Mouse (Mus musculus): Measurements from ENCODE around the gene Mrpl10.
A peak's percentile ranks its signal among the peaks of the same experiment; 100 is the strongest.

Gene Mrpl10

DNA sequence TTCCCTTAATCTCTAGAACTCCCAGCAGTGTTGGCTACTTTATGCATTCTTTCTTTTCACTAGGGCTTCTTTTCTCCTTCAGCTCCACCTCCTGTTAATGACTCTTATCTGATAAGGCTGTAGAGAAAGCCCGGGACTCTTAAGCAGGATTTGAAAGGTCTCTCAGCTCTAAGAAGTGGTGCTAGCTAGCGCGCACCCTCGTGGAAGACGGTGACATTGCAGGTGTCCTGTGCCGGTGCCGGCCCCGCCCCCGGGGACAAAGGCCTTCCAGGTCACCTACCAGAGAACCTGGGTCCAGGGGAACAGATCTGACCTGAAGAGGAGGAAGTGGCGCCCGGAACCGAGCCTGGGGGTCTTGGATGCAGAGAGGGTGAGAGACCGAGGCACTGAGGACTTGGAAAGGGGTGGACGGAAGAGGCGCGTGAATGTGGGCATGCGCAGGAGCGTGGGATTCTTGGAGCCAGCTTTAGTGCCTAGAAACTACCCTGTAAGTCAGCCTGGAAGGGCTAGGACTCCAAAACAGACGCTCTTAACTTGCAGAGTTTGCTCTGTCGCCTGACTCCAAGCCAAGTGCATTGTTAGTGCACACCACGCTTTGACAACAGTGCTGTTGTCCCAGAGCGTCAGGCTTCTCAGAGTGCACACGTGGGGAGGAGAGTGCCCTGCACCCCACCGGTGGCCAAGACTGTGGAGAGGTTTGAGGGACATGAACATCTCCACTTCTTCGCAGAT is 11.5 kb upstream of the Mrpl10 start, which contains the start of gene Scrn2:
Gene Scrn2 (plus strand): TSS at position 253 of the 732 bp plus-strand sequence.
- peak; percentile 71 to 77 for DNase-seq (ENCODE audit: low spot score in 2 of 2)

DNA sequence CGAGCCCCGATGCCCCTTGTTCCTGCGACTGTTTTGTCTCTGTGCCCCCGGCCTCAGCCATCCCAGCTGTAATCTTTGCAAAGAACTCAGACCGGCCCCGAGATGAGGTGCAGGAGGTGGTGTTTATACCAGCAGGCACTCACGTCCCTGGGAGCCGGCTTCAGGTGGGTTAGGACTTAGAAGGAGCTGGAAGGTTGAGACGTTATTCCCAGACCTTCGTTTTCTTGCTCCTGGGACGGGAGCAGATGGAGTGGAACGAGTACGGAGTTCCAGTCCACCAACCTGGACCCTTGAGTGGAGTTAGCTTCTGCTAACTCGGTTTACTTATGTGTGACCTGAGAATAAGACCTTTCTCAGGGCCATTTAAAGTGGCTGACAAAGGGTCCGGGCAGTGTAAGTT is 10.9 kb upstream of the Mrpl10 start:
- DNase-seq (ENCODE audit: low spot score in 2 of 2) = no peak

DNA sequence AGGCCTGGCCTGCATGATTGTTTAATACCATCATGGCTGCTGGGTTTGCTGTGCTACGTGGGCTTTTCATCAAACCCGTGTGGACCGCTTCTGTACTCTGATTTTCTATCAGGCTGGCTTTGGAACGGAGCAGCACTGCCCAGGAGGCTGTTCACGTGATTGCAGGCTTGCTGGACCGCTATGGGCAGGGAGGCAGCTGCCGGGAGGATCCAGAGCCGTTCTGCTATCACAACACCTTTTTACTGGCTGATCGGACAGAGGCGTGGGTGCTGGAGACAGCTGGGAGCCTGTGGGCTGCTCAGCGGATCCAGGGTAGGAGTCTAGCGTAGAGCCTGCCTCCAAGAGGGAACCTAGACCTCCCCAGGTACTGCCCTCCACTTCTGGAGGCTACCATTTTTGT is 9.4 kb upstream of the Mrpl10 start:
- no peak for DNase-seq (ENCODE audit: low spot score in 2 of 2)

DNA sequence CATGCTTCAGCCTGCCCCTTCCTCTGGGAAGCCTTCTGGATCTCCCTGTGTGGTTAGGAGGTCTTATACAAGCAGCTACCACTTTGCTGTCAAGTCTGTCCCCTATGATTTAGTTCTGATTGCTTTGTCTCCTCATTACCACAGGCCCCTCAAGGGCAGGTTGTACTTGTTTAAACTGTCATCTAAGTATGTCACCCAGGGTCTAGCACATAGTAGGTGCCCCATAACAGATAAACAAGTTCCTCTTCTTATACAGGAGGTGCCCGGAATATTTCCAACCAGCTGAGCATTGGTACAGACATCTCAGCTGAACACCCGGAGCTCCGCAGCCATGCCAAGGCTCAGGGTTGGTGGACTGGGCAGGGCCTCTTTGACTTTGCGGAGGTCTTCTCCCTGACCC is 8.9 kb upstream of the Mrpl10 start:
- DNase-seq (ENCODE audit: low spot score in 2 of 2) = no peak

DNA sequence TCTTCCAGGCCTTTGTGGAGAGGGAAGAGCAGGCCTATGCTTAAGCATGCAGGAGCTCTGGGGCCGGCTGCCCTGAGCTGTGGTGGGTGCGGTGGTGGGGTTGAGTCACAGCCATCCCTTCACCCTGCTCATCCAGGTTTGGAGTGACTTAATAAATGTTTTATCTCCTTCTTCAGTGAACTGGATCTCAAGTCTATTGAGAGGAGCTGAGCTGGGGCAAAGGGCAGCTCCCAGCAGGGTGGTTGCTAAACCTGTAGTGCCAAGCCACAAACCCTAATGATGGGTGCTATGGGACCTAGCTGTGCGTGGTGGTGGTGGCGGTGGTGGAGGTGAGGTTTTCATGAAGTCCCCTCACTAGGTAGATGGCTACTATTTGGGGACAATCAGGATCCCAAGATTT is 7.6 kb upstream of the Mrpl10 start:
- DNase-seq (ENCODE audit: low spot score in 2 of 2) = no peak

DNA sequence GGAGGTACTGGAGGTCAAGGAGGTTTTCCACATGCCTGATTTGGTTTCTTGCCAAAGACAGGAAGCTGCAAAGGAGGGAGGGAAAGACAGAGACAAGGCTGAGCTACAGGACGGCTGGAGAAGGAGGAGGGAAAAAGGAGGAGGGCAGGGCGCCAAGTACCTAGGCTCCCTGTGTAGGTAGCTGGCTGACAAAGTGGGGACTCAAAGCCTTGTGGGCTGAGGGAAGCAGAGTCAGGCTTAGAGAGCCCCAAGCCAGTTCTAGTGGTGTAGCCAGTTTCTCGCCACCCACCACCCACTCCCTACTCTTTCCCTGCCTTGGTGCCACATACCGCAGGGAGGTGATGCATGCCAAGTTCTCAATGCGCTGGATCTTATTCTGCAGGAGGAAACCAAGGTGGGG is 5.2 kb upstream of the Mrpl10 start:
- no peak for DNase-seq (ENCODE audit: low spot score in 2 of 2)

DNA sequence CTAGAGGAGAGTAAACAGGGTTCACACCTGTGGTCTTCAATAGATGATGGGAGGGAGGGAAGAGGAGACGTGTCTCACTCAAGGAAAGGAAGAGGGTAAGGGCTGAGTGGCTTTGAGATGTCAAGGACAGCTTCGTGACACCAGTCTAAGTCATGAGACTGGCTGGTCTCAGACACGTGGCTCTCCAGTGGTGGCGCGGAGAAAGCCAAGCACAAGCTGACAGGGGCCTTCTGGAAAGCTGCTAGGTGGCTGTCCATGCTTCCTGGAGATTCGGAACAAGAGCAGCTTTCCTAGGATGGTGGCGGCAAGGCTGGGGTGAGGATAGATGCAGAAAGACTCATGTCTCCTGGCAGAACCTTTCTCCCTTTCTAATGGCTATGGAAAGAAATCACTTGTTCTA is 2.5 kb upstream of the Mrpl10 start:
- DNase-seq (ENCODE audit: low spot score in 2 of 2) = no peak

DNA sequence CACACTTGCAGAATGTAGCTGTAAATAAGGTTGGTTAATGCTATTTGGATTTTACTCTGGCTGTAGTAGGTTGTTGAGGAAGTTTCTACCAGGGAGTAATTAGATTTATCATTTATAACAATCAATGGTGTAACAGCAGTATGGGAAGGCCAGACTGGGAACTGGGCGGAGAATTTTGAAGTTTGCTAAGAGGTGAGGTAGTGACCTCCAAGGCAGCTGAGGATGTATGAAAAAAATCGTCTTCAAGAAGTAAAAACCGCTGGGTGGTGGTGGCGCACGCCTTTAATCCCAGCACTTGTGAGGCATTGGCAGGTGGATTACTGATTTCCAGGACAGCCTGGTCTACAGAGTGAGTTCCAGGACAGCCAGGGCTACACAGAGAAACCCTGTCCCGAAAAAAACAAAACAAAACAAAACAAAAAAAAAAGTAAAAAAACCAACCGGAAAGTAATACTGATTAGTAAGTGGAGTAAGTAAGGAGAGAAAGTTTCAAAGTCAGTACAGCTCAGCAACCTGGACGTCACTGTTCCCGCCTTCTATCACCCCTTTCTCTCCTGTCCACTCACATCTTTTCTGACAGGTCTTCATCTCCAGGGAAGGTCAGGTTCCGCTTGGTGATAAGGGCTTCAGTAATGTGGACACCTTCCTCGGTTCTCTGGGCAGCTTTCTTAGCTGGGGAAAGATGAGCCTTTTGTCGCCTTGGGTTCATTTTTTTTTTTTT is 899 bp upstream of the Mrpl10 start:
- no peak for DNase-seq (ENCODE audit: low spot score in 2 of 2)

DNA sequence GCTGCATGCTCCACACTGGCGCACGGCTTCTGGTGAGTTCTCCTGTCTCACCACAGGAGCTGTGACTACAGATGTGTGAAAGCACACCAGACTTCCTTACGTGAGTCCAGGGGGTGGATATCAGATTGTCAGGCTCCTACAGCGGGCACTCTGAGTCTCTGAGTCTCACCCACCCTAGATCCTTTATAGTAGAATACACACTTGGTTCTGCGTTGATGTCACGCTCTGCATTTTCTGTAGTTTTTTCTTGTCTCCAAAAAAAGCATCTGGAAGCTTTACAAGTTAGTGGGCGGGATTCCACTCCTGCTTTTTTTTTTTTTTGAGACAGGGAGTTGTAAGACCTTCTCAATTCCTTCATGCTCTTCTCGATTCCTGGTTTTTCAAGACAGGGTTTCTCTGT is 3.5 kb downstream of the Mrpl10 start:
- DNase-seq (ENCODE audit: low spot score in 2 of 2) = no peak

DNA sequence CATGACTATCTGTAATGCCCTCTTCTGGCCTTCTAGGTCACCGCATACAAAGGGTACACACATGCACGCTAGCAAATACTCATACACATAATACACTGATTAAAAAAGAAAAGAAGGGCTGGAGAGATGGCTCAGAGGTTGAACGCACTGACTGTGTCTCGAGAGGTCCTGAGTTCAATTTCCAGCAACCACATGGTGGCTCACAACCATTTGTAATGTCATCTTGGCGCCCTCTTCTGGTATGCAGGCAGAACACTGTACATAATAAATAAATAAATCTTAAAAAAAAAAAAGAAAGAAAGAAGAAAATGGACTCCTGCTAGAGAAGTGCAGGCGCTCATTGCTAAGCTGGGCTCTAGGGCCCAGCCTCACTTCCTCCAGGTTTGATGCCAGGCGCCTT is 4.5 kb downstream of the Mrpl10 start:
- no peak for DNase-seq (ENCODE audit: low spot score in 2 of 2)

DNA sequence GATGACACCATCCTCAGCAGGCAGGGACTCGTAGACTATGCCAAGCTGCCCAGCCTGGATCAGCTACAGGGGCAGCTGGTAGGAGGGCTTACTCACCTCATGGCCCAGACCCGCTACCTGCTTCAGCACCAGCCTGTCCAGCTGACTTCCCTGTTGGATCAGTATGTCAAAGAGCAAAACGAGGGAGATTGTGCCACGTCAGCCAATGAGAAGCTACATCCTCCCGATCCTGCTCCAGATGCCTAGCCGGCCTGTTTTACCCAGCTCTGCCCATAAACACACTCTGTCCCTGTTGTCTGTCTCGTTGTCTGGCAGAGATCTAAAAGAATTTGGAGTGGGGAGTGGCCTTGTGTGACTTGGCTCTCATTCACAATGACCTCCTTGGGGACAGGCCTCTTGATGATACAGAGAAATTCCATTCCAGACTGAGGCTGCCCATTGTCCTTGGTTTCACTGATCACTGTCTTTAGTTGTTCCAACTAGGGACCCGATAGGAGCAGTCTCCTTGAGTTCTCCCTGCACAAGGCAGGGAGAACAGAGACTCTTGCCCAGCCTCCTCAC is 6.8 kb downstream of the Mrpl10 start:
- DNase-seq (ENCODE audit: low spot score in 2 of 2) = no peak

DNA sequence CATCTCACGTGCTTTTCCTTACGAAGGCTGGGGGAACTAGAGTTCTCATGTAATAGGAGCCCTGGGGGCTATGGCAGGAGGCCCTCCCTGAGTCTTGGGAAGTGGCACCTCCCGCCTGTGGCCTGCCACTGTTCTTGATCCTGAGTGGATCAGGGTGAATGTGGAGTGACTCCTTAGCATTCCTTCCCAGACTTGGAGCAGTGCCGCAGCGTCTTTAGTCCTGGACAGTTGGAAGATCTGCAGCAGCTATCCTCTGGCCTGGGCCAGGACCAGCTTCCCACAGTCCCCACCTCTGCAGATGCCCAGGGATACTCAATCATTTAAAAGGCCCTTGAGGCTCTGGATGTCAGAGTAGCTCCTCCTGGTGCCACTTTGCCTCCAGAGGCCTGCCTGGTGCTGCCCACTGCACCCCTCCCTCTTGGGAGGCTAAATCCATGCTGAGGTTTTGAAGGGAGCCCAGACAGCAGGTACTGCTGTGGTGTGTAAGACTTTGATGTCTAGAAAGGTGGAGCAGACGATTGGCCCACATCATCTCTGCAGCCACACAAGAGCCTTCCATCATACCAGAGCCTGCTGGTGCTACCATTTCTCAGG is 8.2 kb downstream of the Mrpl10 start:
- DNase-seq (ENCODE audit: low spot score in 2 of 2) = no peak

DNA sequence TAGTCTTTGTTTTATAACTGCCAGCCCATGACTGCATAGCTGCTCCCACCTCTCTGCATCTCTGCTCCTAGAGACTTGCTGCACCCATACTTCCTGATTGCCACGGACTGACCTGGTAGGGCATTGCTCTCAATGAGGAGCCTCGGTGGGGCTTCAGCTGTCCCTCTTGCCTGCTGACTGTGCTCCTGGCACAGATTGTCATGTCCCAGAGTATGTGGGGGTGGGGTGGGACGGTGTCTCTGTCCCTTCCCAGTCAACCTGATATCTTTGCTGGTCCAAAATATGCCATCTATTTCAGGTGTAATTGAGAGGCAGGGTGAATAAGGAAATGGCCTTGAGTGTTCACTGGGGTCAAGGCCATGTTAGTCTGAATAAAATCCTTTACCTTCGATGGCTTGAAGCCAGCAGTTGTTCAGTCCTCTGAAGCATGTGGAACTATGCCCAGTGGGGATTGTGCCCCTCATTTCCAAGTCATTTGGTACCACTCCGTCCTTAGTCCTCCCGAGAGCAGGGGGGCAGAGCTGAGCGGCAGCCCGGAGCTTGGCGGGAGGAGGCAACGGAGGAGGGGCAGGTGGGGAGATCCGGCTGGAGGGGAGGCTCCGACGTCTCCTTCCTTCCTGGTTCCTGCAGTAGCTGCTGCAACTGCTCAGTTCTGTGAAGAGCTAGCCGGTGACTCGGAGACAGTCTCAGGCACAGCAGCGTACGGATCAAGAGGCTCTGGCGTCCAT is 9.0 kb downstream of the Mrpl10 start, which contains the start of gene Osbpl7:
Gene Osbpl7 (plus strand): TSS at position 413 of the 728 bp plus-strand sequence.
- peak; percentile 75 to 80 for DNase-seq (ENCODE audit: low spot score in 2 of 2)

DNA sequence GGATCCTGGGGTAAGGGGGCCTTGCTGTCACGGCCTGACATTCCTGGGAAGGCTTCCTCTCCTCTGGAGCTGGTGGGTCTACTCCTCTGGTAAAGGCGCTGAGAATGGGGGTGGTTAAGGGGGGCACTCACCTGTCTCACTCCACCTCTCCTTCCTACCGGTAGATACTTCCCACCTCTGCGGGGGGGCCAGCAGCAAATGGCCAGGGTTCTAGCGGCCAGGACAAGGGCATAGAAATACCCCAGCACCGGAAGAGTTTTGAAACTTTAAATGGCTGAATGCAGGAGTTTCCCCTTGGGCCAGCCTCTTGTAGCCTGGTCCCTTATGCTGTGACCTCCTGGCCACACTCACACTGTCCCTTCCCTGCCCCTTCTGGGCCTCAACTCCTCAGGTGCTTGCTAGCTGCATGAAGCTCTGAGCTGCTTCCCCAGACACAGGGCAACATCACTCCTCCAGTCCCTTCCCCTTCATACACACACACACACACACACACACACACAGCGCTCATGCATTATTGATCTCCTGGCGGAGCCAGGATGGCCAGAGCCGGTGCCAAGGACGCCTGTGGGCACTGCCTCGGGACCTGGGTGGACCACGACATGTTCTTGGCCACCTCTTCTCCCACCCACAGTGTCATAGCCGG is 9.7 kb downstream of the Mrpl10 start:
- DNase-seq (ENCODE audit: low spot score in 2 of 2) = no peak

DNA sequence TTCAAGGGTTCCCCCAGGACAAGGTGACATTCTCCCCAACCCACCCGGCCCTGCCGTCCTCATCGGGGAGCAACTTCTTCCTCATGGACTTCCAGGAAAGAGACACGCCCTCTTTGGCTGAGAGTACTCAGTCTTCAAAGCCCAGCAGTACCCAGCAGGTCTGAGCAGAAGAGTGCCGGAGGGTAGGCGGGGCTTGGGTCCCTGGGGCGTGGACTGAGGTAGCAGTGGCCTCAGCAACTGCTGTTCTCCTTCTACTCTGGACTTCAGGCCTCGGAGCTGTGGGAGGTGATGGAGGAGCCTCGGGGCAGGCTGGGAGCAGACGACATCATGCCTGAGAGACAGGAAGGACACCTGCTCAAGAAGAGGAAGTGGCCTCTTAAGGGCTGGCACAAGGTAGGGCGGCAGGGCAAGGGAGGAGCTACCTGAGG is 10.9 kb downstream of the Mrpl10 start:
- DNase-seq (ENCODE audit: low spot score in 2 of 2) = peak; percentile 18 to 25

DNA sequence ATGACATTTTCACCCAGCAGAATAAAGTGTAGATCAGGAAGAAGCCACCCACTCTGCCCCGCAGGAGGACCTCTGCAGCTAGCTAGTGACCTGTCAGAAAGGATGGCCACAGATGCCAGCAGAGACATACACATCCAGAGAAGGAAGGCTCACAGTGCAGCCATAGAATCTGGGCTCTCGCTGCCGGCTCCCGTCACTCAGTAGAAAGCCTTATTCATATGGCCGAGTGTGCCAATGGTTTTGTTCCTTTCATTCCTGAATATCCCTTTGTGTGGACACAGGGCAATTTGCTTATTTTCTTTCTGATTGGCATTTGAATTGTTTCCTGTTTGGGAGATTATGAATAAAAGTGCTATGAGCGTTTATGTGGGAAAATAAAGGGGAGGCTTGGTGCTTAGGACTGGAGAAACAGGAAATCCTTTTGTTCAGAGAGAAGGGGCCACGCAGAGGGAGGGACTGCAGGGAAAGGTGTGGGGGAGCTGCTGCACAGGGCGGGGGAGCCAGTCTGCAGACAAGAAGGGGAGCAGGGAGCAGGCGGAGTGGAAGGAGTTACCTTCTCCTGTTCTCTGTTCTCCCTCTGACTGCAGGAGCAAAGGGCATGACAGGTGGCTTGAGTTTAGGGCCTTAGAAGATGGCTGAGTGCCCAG is 22.0 kb downstream of the Mrpl10 start:
- DNase-seq (ENCODE audit: low spot score in 2 of 2) = no peak

DNA sequence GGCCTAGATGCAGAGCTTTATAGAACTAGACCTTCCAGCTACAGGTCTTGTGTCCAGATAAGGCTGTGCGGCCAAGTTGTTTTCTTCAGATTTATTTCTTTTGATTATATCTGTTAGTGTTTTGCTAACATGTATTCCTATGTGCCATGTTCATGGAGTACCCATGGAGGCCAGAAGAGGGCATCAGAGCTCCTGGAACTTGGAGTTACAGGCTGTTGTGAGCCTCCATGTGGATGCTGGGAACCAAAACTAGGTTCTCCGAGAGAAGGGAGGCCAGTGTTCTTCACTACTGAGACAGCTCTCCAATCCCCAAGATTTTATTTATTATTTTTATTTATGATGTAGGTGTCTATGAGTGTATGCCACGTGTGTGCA is 22.5 kb downstream of the Mrpl10 start:
- DNase-seq (ENCODE audit: low spot score in 2 of 2) = no peak

DNA sequence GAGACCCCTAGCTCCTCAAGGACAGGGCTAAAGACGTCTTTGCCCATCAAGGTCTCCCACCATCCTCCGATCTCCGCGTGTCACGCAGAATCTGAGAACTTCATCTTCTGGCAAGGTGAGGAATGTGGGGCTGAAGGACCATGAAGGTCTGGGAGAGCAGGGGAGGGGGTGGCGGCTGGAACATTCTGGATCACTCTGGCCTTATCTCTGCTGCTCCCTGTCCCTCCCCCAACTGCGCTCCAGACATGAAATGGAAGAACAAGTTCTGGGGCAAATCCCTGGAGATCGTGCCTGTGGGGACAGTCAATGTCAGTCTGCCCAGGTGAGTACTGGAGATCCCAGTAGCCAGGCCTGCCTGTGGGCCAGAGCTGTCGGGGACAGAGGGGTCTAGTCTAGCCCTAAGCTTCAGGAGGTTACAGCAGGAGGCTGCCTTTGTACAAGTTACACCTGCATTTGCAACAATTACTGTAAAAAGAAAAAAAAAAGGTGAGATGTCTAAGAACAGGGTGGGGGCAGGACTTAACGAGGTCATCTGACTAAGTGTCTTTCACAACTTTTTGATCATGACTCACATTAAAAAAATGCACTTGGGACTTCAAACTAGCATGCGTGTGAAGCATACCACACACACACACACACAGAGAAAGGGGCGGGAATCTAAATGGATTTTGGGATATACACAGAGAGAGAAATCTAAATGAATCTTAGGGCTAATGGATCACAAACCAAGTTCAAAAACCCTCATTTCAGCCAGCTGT is 24.4 kb downstream of the Mrpl10 start:
- no peak for DNase-seq (ENCODE audit: low spot score in 2 of 2)

DNA sequence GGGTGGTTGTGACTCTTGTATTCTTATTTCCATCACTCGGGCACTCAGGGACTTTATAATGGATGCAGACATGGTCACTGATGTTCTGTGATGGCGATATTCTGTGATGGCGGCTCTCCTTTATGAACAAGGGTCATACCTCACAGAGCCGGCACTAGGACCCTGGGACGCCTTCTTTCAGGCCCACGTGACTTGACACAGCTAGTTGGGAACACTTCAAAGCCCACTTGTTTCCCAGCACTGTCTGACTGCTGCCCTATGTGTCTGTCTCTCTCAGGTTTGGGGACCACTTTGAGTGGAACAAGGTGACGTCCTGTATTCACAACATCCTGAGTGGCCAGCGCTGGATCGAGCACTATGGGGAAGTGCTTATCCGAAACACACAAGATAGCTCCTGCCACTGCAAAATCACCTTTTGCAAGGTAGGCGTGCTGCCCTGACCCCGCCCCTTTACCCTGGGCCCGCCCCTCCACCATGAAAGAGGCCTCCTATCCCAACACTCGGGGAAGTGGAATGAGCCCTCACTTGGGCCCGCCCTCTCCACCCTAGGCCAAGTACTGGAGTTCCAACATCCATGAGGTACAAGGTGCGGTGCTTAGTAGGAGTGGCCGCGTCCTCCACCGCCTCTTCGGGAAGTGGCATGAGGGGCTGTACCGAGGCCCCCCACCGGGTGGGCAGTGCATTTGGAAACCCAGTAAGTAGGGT is 25.4 kb downstream of the Mrpl10 start:
- DNase-seq (ENCODE audit: low spot score in 2 of 2) = no peak

DNA sequence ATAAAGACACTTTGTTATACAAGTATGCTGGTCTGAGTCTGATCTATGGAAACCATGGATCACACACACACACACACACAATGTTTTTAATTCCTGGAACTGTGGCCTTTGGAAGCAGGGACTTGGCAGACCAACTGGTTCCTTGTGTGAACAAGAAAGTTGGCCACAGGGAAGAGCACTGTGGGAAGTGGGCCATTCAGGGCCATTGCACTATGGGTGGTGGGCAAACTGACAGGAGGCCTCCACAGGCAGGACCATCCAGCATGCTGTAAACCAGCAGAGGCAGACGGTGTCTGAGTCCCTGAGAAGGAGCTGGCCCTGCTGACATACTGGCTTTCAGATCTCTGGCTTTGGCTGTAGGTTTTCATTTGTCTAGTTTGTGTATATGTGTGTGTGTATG is 28.0 kb downstream of the Mrpl10 start:
- DNase-seq (ENCODE audit: low spot score in 2 of 2) = no peak

Data from spleen, postnatal 36 days (tissue).